Mouse (Mus musculus) CH12.LX (cell line): ENCODE data around the gene Wbp1l.

Experiments
- CHD2 ChIP-seq: IDR thresholded peaks from 2 replicates; pipeline ENCODE4 v1.6.1; 2011; ENCODE audit warnings: low read length, improper control_type of control experiment
- CTCF ChIP-seq, 2 experiments: IDR thresholded peaks in 1 of 2; conservative IDR thresholded peaks in 1 of 2; 2 replicates each; pipeline ENCODE4 v1.5.1; 2011 to 2012; ENCODE audit warnings: low read depth in 2 of 2, low read length in 2 of 2, improper control_type of control experiment in 1 of 2, inconsistent platforms in 1 of 2, mild to moderate bottlenecking in 1 of 2, moderate library complexity in 1 of 2
- EP300 ChIP-seq: IDR thresholded peaks from 2 replicates; pipeline ENCODE4 v1.6.1; 2011; ENCODE audit warnings: low read length, improper control_type of control experiment
- ETS1 ChIP-seq: conservative IDR thresholded peaks from 2 replicates; pipeline ENCODE4 v1.6.1; 2012; ENCODE audit warnings: low read depth, mild to moderate bottlenecking, inconsistent platforms, low read length, improper control_type of control experiment, moderate library complexity
- MAX ChIP-seq: IDR thresholded peaks from 2 replicates; pipeline ENCODE4 v1.6.1; 2011; ENCODE audit warnings: low read length, improper control_type of control experiment
- MAZ ChIP-seq: IDR thresholded peaks from 2 replicates; pipeline ENCODE4 v1.6.1; 2012; ENCODE audit warnings: low read depth, mild to moderate bottlenecking, inconsistent platforms, low read length, improper control_type of control experiment, moderate library complexity
- POLR2A ChIP-seq: IDR thresholded peaks from 2 replicates; pipeline ENCODE4 v1.6.1; 2011; ENCODE audit warnings: low read depth, mild to moderate bottlenecking, improper control_type of control experiment, low read length
- POLR2AphosphoS2 ChIP-seq: IDR thresholded peaks from 2 replicates; pipeline ENCODE4 v1.6.1; 2011; ENCODE audit warnings: low read depth, low read length, improper control_type of control experiment
- USF1 ChIP-seq: IDR thresholded peaks from 2 replicates; pipeline ENCODE4 v1.6.1; 2014; ENCODE audit warnings: low read depth, mild to moderate bottlenecking, inconsistent platforms, low read length, improper control_type of control experiment
- USF2 ChIP-seq: conservative IDR thresholded peaks from 2 replicates; pipeline ENCODE4 v1.6.1; 2011; ENCODE audit warnings: low read depth, low read length, improper control_type of control experiment
- ZNF384 ChIP-seq: IDR thresholded peaks from 2 replicates; pipeline ENCODE4 v1.6.1; 2012; ENCODE audit warnings: low read depth, low read length, improper control_type of control experiment, inconsistent platforms

DNA sequence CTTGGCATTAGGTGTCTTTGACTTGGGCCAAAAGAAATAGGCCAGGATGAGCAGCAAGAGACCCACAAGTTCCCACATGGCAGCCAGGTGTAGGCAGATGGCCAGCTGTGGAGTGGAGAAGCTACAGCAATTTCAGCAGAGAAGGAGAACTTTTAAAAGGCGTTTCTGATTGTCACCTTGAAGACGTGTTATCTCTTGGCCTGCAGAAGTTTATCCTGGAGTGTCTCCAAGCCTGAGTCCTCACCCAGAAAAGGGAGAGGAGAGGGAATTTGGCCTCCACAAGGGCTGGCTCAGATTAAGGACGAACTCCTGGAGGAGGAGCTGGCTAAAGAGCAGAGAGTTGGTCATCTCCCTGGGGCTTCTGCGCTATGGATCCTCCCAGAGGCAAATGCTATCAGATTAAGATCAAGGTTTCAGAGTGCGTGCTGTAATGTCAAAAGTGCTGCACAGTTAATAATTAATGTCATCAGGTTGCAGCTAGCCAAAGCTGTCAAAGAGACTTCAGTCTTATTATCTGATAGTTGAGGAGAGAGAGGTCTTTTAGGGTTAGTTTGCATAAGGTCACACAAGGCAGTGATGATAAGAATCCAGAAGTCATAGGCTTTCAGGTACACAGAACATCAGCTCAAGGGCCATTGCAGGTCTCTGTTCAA is 74.0 kb downstream of the Wbp1l start, which contains the start of gene Cyp17a1:
- TF ChIP-seq POLR2AphosphoS2 (no peak), CHD2 (no peak), CTCF (conservative IDR thresholded peaks at IDR 0.05 in 1 of 2, IDR thresholded peaks at IDR 0.05 in 1 of 2; ENCODE audit: low read depth in 2 of 2, low read length in 2 of 2) (no peak), POLR2A (no peak), MAX (no peak), EP300 (no peak), ETS1 (no peak), MAZ (no peak), USF1 (no peak), USF2 (no peak), ZNF384 (no peak)
